Mouse (Mus musculus): ENCODE data around the gene Rnf111. TPM values are rescaled to one million over a fixed set of nuclear protein-coding genes. Genes with fewer than 3 reads are reported as not detected.

The Rnf111 gene
- 63.3 TPM for polyA plus RNA-seq (2014; fragmentation: Illumina TruSeq; extraction: RNeasy Lipid Tissue Mini Kit (QIAGEN cat#74804))

DNA sequence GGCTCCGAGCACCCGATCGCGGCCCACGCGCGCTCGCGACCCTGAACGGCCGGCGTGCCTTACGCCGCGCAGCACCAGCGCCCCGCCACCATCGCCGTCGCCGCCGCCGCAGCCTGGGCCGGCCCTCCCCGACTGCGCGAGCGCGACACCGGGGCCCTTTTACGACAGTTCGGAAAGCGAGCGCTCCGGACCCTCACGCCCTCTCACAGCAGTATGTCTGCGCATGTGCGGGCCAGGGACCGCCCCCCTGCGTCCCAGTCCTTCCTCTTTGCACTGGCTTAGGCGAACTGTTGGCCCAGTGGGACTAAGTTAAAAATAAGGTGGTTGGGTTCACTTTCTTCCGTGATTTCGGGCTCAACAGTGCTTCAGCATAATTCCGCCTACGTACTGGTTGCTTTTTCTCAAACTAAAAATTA is at the start of gene Rnf111:
Rnf111 (minus strand) TSS at position 100 of the 416 bp plus-strand sequence.

GRCm38 (mm10) chr9:70542305-70543041 is 38.9 kb upstream of the Rnf111 start, which contains the start of gene Sltm:
TSS of gene Sltm (plus strand) at chr9:70542754.

DNA sequence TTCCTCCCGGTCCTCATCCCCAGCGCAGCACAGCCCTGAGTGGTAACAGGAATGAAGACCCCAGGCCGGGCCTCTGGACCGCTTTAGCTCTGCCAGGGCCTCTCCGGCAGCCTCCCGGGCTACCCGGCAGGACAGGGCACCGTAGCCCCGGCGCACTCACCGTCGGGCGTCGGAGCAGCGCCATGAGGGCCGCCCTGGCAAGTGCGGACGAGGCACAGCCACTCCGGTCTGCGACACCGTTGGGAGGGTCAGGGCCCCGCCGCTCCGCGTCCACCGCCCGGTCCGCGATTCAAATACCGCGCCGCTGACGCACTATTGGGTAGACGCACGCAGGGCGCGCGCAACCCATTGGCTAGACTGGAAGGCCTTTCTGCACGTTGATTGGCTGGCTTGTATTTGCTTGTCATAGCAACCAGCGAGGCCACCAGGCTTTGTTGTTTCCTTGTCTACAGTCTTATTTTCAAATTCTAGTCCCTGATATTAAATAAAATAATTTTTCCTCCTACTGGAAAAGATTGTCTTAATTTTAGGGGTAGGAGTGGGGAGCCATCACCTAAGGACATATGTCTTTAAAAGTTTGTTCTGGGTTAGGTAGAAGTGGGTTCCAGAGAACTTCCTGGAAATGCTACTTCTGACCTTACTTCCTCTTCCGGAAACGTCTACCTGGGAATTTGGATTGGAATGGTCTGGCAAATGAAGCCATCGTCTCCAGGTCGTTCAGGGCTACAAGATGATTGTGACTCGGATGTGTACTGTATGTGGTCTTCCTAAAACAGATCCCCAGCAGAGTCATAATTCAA is 82.1 kb downstream of the Rnf111 start, which contains the start of gene Ccnb2:
Ccnb2 (minus strand) TSS at position 291 of the 800 bp plus-strand sequence.

Other genes with a start within 250 kb of the Rnf111 start
- gene Ccnb2, start 82.2 kb downstream of the Rnf111 start, polyA plus RNA-seq (2014; fragmentation: Illumina TruSeq; extraction: RNeasy Lipid Tissue Mini Kit (QIAGEN cat#74804)), result 26.5 TPM
- gene Sltm, start 39.0 kb upstream of the Rnf111 start, polyA plus RNA-seq (2014; fragmentation: Illumina TruSeq; extraction: RNeasy Lipid Tissue Mini Kit (QIAGEN cat#74804)), result 76.4 TPM
- not detected for gene Gm10642, start 152.5 kb upstream of the Rnf111 start, polyA plus RNA-seq (2014; fragmentation: Illumina TruSeq; extraction: RNeasy Lipid Tissue Mini Kit (QIAGEN cat#74804))
- gene Mindy2, start 153.4 kb upstream of the Rnf111 start, polyA plus RNA-seq (2014; fragmentation: Illumina TruSeq; extraction: RNeasy Lipid Tissue Mini Kit (QIAGEN cat#74804)), result 42.0 TPM
- 354 TPM for gene Adam10, start 175.3 kb upstream of the Rnf111 start, polyA plus RNA-seq (2014; fragmentation: Illumina TruSeq; extraction: RNeasy Lipid Tissue Mini Kit (QIAGEN cat#74804))

Data from ovary, adult 10 weeks (tissue).